Mouse (Mus musculus) heart, adult 2 months (tissue): ENCODE results near the gene Gtsf2. TPM values are rescaled to one million over a fixed set of nuclear protein-coding genes. Genes with fewer than 3 reads are reported as not detected.

Experiments
- DNase-seq, 2 experiments: peaks; one replicate each; pipeline ENCODE4 v3.0.0; 2021
- H3K27ac ChIP-seq: fragments of 200-600 bp; 2 replicates; pipeline ENCODE4 v1.8.1; 2022
- H3K27me3 ChIP-seq: fragments of 200-500 bp; 2 replicates; pipeline ENCODE4 v1.6.1; 2012; ENCODE audit warnings: mild to moderate bottlenecking, low read length, inconsistent platforms, mixed read lengths; ENCODE audit not compliant: control insufficient read depth, insufficient read depth
- H3K36me3 ChIP-seq: fragments of 200-500 bp; 2 replicates; pipeline ENCODE4 v1.6.1; 2012; ENCODE audit warnings: low read length, inconsistent platforms; ENCODE audit not compliant: control insufficient read depth, insufficient read depth
- H3K4me1 ChIP-seq: fragments of 200-500 bp; 2 replicates; pipeline ENCODE4 v1.6.1; 2011; ENCODE audit warnings: low read length; ENCODE audit not compliant: control insufficient read depth, insufficient read depth
- H3K4me3 ChIP-seq: fragments of 200-600 bp; 2 replicates; pipeline ENCODE4 v1.8.1; 2022
- H3K79me2 ChIP-seq: fragments of 200-500 bp; replicated peaks from 2 replicates; pipeline ENCODE4 v1.6.1; 2012; ENCODE audit warnings: mild to moderate bottlenecking, inconsistent platforms, low read length, moderate library complexity, mixed read lengths; ENCODE audit not compliant: control insufficient read depth, insufficient read depth
- H3K9ac ChIP-seq: fragments of 200-500 bp; 2 replicates; pipeline ENCODE4 v1.6.1; 2012; ENCODE audit warnings: low read depth, mild to moderate bottlenecking, control low read depth, inconsistent platforms, low read length, mixed read lengths
- CTCF ChIP-seq: fragments of 200-600 bp; IDR thresholded peaks from 2 replicates; pipeline ENCODE4 v1.8.1; 2022; ENCODE audit warnings: antibody characterized with exemption, mild to moderate bottlenecking, moderate library complexity
- EP300 ChIP-seq: fragments of 200-500 bp; IDR thresholded peaks from 2 replicates; pipeline ENCODE4 v1.6.1; 2011; ENCODE audit warnings: low read depth, low read length, control low read depth; ENCODE audit not compliant: insufficient read depth
- POLR2A ChIP-seq: fragments of 200-500 bp; IDR thresholded peaks from 2 replicates; pipeline ENCODE4 v1.6.1; 2011; ENCODE audit warnings: mild to moderate bottlenecking, low read depth, low read length, control low read depth; ENCODE audit not compliant: insufficient read depth
- WGBS: fragments of 180-500 bp; shearing (Covaris S2); methylation state at CpG from one replicate; pipeline ENCODE4 v1.1.7; 2018; 5-methylcytosine and 5-hydroxymethylcytosine counted together
- intact Hi-C: fragments of 180-260 bp; cut with DNase I; formaldehyde crosslinking; loops from one replicate; pipeline ENCODE4 v1.15.1; 2025
- long read RNA-seq: library from polyadenylated mRNA; stranded (forward); transcript quantifications from one replicate; pipeline ENCODE4 v2.0.0, GENCODE M21; 2021
- polyA plus RNA-seq: library from polyadenylated mRNA; depleted of rRNA; stranded (reverse); fragments of >200 nt; gene quantifications from 2 replicates; pipeline ENCODE4 v1.2.3, GENCODE M21; 2012; rRNA removed
- total RNA-seq, 2 experiments: library from RNA; stranded (reverse); gene quantifications; 2 replicates each; pipeline ENCODE4 v1.2.3; 2021

Gene Gtsf2
- total RNA-seq: not detected
- not detected in 2 replicates for polyA plus RNA-seq
- long read RNA-seq: 0 reads

- 54% methylated on average over 3 of the region's 3 CpGs for WGBS
- no peaks in the 10 kb centered on the region for H3K36me3 ChIP-seq
- TF ChIP-seq CTCF (no peak), POLR2A (no peak), EP300 (no peak)
- no peak for DNase-seq
- H3K27ac ChIP-seq: no peak within 1 kb of the TSS
- H3K27me3 ChIP-seq: no peaks in the 10 kb centered on the region
- H3K9ac ChIP-seq: no peak within 1 kb of the TSS
- H3K4me3 ChIP-seq: no peak within 1 kb of the TSS
- no peaks in the 10 kb centered on the region for H3K4me1 ChIP-seq
- intact Hi-C loops: no loop called here
- H3K79me2 ChIP-seq: no peaks in the 10 kb centered on the region
Measured at GRCm38 (mm10) chr15:103448369-103448768, at the start of gene Gtsf2. Gene Gtsf2, minus strand, starts transcription at chr15:103448469.

- Histone ChIP-seq H3K4me1 (no peaks in the 10 kb centered on the region), H3K27me3 (no peaks in the 10 kb centered on the region), H3K79me2 (no peaks in the 10 kb centered on the region), H3K4me3 (no peak overlapping the region), H3K9ac (no peak overlapping the region), H3K27ac (no peak overlapping the region), H3K36me3 (no peaks in the 10 kb centered on the region)
- intact Hi-C loops: no loop called here
- no peak for DNase-seq
- TF ChIP-seq POLR2A: no peak
- TF ChIP-seq CTCF: no peak
- TF ChIP-seq EP300: no peak
- WGBS: 79% methylated on average over 10 of the region's 10 CpGs
Measured at GRCm38 (mm10) chr15:103496204-103497140, 48.2 kb upstream of the Gtsf2 start.

GRCm38 (mm10) chr15:103488336-103488735, 40.1 kb upstream of the Gtsf2 start:
- no peak for DNase-seq
- intact Hi-C loops: no loop called here
- Histone ChIP-seq H3K36me3 (no peaks in the 10 kb centered on the region), H3K4me3 (no peak overlapping the region), H3K9ac (no peak overlapping the region), H3K27ac (no peak overlapping the region), H3K79me2 (no peaks in the 10 kb centered on the region), H3K27me3 (no peaks in the 10 kb centered on the region), H3K4me1 (no peaks in the 10 kb centered on the region)
- WGBS: 49% methylated on average over 4 of the region's 4 CpGs
- TF ChIP-seq EP300: no peak
- TF ChIP-seq CTCF: no peak
- no peak for TF ChIP-seq POLR2A

GRCm38 (mm10) chr15:103486658-103487057, 38.4 kb upstream of the Gtsf2 start:
- Histone ChIP-seq H3K4me1 (no peaks in the 10 kb centered on the region), H3K27ac (no peak overlapping the region), H3K27me3 (no peaks in the 10 kb centered on the region), H3K36me3 (no peaks in the 10 kb centered on the region), H3K9ac (no peak overlapping the region), H3K79me2 (no peaks in the 10 kb centered on the region), H3K4me3 (no peak overlapping the region)
- 61% methylated on average over 1 of the region's 1 CpGs for WGBS
- intact Hi-C loops: no loop called here
- no peak for TF ChIP-seq CTCF
- no peak for TF ChIP-seq EP300
- no peak for TF ChIP-seq POLR2A
- DNase-seq: no peak

GRCm38 (mm10) chr15:103485106-103485505, 36.8 kb upstream of the Gtsf2 start:
- no peak overlapping the region for H3K9ac ChIP-seq
- no peak overlapping the region for H3K4me3 ChIP-seq
- TF ChIP-seq POLR2A: no peak
- no peak for TF ChIP-seq EP300
- no peak for TF ChIP-seq CTCF
- H3K79me2 ChIP-seq: no peaks in the 10 kb centered on the region
- no peak for DNase-seq
- H3K4me1 ChIP-seq: no peaks in the 10 kb centered on the region
- 50% methylated on average over 3 of the region's 3 CpGs for WGBS
- intact Hi-C loops: no loop called here
- no peak overlapping the region for H3K27ac ChIP-seq
- no peaks in the 10 kb centered on the region for H3K27me3 ChIP-seq
- H3K36me3 ChIP-seq: no peaks in the 10 kb centered on the region

GRCm38 (mm10) chr15:103484490-103484889, 36.2 kb upstream of the Gtsf2 start:
- Histone ChIP-seq H3K27ac (no peak overlapping the region), H3K9ac (no peak overlapping the region), H3K4me3 (no peak overlapping the region), H3K79me2 (no peaks in the 10 kb centered on the region), H3K36me3 (no peaks in the 10 kb centered on the region), H3K27me3 (no peaks in the 10 kb centered on the region), H3K4me1 (no peaks in the 10 kb centered on the region)
- no peak for DNase-seq
- intact Hi-C loops: no loop called here
- 56% methylated on average over 2 of the region's 2 CpGs for WGBS
- TF ChIP-seq EP300: no peak
- TF ChIP-seq POLR2A: no peak
- TF ChIP-seq CTCF: no peak
